Mouse (Mus musculus) ovary, adult 10 weeks (tissue): ENCODE results near the gene Slf2. TPM values are rescaled to one million over a fixed set of nuclear protein-coding genes. Genes with fewer than 3 reads are reported as not detected.

Source experiments
- polyA plus RNA-seq: library from polyadenylated mRNA; stranded (reverse); fragments of 350-450 nt; fragmentation: Illumina TruSeq; extraction: RNeasy Lipid Tissue Mini Kit (QIAGEN cat#74804); gene quantifications from one replicate; pipeline ENCODE4 v1.2.3, GENCODE M21; 2014

Gene Slf2
- polyA plus RNA-seq = 126 TPM

GRCm38 (mm10) chr19:44930744-44931453, at the start of gene Slf2:
Slf2 (plus strand) TSS chr19:44931151.

DNA sequence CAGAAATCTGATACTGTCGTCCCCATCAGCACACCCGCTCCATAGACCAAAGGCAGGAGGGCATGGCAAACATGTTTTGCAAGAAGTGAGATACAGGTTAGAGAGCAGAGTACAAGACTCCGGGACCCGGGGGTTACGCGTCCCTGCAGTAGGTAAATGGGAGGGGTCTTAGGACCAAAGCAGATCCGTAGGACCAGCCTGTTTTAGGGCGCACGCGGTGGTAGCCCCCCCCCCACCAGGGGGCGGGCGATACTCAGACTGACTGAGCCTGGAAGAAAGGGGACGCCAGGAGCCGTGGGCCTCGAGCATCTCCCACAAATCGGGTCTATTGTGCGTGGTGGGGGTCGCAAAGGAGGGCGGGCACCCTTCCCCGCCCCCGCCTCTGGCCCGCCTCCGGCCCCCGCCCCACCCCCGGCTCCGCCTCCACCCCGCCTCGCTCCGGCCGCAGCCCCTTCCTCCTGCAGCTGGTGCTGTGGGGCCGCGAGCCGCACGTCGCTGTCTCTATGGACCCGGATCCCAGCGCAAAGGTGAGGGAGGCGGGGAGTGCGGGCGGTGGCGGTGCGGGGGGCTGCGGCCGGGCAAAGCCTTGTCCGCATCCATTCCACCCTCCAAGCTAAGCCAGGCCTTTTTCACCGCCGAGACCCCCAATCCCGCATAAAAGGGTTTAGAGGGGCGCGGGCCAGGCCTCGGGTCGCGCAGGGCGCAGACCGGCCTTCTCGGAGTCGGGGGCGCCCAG, 58.0 kb downstream of the Slf2 start, which contains the start of gene Sema4g:
Gene Sema4g, plus strand, starts transcription at position 271 of the 736 bp plus-strand sequence.

DNA sequence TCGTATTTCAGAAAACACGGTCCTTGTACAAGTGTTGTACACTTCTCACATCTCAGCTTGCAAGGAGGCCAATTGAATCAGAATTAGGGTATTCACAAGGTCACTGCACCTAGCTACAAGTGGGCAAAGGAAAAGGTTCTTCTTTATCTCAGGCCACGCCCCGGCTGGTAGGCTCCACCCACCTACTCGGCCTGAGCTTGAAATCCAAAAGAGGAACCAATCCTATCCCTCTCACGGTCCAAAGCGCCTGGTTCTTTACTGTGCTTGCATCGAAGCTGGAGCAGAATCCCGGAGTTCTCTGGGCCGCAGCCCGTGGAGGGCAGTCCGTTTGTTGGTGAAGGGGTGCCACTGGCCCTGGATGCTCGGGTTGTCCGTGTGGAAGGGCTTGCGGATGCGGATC, 74.5 kb downstream of the Slf2 start, which contains the start of gene Twnk:
Gene Twnk, plus strand, starts transcription at position 220 of the 400 bp plus-strand sequence.

GRCm38 (mm10) chr19:45005957-45006712, 75.2 kb downstream of the Slf2 start, which contains the start of gene Mrpl43:
Mrpl43 (minus strand) TSS chr19:45006442.

DNA sequence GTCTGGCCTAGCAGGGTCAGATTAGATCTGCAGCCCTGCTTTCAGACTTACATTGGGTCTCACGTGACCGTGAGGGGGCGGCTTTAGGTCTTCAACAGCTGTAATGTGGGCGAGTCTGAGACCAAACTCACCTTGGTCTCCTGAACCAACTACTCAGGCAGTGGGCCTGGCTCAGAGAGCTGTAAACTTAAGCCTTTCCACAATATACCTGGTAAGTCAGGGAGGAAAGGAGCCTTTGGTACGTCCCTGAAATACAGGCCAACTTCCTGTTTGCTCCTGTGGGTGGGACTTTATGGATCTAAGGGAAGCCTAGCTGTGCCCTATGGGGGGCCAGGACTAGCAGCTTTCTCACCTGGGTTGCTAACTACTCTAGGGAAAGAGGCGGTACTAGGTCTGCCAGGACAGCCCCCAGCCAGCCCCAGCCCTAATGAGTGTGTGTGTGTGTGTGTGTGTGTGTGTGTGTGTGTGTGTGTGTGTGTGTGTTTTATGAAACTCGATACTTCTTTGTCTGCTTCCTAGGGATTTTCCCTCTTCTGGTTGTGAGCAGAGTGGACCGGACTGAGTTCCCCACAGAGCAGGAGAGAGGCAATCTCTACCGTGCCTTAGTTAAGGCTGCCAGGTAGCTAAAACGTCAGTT, 83.5 kb downstream of the Slf2 start, which contains the start of gene Lzts2:
Gene Lzts2, plus strand, starts transcription at position 80 of the 637 bp plus-strand sequence.

Other genes starting within 250 kb of the Slf2 start
- not detected for gene Pax2, start 175.1 kb upstream of the Slf2 start, polyA plus RNA-seq
- gene Sema4g, start 58.0 kb downstream of the Slf2 start, polyA plus RNA-seq = 0.29 TPM
- 8.5 TPM for gene Twnk, start 74.5 kb downstream of the Slf2 start, polyA plus RNA-seq
- gene Mrpl43, start 75.3 kb downstream of the Slf2 start, polyA plus RNA-seq = 9.9 TPM
- 14.3 TPM for gene Lzts2, start 83.3 kb downstream of the Slf2 start, polyA plus RNA-seq
- gene Pdzd7, start 114.6 kb downstream of the Slf2 start, polyA plus RNA-seq = 0.26 TPM
- gene Sfxn3, start 116.4 kb downstream of the Slf2 start, polyA plus RNA-seq = 22.3 TPM
- gene Kazald1, start 144.1 kb downstream of the Slf2 start, polyA plus RNA-seq = 1.5 TPM
- gene Tlx1, start 219.5 kb downstream of the Slf2 start, polyA plus RNA-seq = not detected